Mouse (Mus musculus) lung, postnatal 0 days (tissue): ENCODE measurements at regions not wholly inside any gene's neighbourhood (a gene's known extent, or its start where the extent isn't known, plus 50 kb on each side); places are given as distances from the start of the nearest gene placed in this dataset.

Experiments used
- ATAC-seq: fragments of 200-750 bp; cut with Nextera tagmentation; 2 replicates; pipeline ENCODE4 v1.8.0; 2017; ENCODE audit warnings: moderate library complexity
- DNase-seq: peaks from one replicate; pipeline ENCODE4 v3.0.0-alpha.2; 2016; ENCODE audit warnings: low spot score
- H3K27ac ChIP-seq: fragments of 300-500 bp; sonication (generic); 2 replicates; pipeline ENCODE4 v1.5.1; 2014; ENCODE audit warnings: antibody characterized with exemption, mild to moderate bottlenecking, low read length, mixed read lengths
- H3K27me3 ChIP-seq: fragments of 300-500 bp; sonication (generic); replicated peaks from 2 replicates; pipeline ENCODE4 v1.6.1; 2014; ENCODE audit warnings: low read length, mixed read lengths; ENCODE audit not compliant: insufficient read depth
- H3K36me3 ChIP-seq: fragments of 300-500 bp; sonication (generic); 2 replicates; pipeline ENCODE4 v1.6.1; 2014; ENCODE audit warnings: low read length, mixed read lengths; ENCODE audit not compliant: insufficient read depth
- H3K4me1 ChIP-seq: fragments of 300-500 bp; sonication (generic); 2 replicates; pipeline ENCODE4 v1.6.1; 2014; ENCODE audit warnings: antibody characterized with exemption, low read depth, low read length, mixed read lengths; ENCODE audit not compliant: insufficient read depth
- H3K4me2 ChIP-seq: fragments of 300-500 bp; sonication (generic); replicated peaks from 2 replicates; pipeline ENCODE4 v1.6.1; 2014; ENCODE audit warnings: low read depth, mild to moderate bottlenecking, low read length, moderate library complexity, mixed read lengths
- H3K4me3 ChIP-seq: fragments of 300-500 bp; sonication (generic); 2 replicates; pipeline ENCODE4 v1.5.1; 2014; ENCODE audit warnings: low read depth, low read length
- H3K9ac ChIP-seq: fragments of 300-500 bp; sonication (generic); replicated peaks from 2 replicates; pipeline ENCODE4 v1.6.1; 2014; ENCODE audit warnings: low read depth, mild to moderate bottlenecking
- H3K9me3 ChIP-seq: fragments of 300-500 bp; sonication (generic); 2 replicates; pipeline ENCODE4 v1.6.1; 2016; ENCODE audit warnings: low read length, mixed read lengths
- CTCF ChIP-seq: IDR thresholded peaks from 2 replicates; pipeline ENCODE4 v1.5.1; 2016; ENCODE audit warnings: antibody characterized with exemption, mild to moderate bottlenecking
- EP300 ChIP-seq: IDR thresholded peaks from 2 replicates; pipeline ENCODE4 v1.6.1; 2016; ENCODE audit warnings: antibody characterized with exemption, mild to moderate bottlenecking, control low read depth
- WGBS: fragments of 180-500 bp; shearing (Covaris S2); extraction: QIAGEN DNeasy Blood & Tissue Kit; methylation state at CpG from one replicate; pipeline ENCODE4 v1.1.7; 2014; 5-methylcytosine and 5-hydroxymethylcytosine counted together

DNA sequence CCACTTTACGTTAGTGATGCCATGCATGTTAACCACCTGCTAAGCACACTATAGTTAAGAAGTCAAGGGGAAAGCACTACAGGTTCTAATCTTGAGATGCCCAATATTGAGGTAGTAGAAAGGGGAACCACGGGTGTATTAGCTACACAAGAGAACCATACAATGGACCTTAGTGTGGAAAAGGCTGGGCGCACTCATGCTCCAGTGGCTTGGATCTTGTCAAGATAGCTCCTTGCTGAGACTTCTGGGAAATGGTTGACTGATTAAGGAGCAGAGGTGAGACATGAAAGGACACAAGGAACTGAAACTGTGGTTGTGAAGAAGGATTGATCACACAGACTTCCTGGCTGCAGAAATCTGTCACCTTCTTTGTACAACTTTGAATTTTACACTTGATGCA, 2028.3 kb downstream of the 4930444P10Rik start:
- no peak for TF ChIP-seq EP300
- TF ChIP-seq CTCF, result no peak
- Histone ChIP-seq H3K4me1 (no peaks in the 10 kb centered on the region), H3K4me3 (no peak overlapping the region), H3K27me3 (no peaks in the 10 kb centered on the region), H3K9ac (no peak overlapping the region), H3K9me3 (no peaks in the 10 kb centered on the region), H3K27ac (no peak overlapping the region), H3K4me2 (no peak overlapping the region), H3K36me3 (no peaks in the 10 kb centered on the region)
- ATAC-seq, result no peak
- WGBS, result 92% methylated on average over 3 of the region's 3 CpGs
- DNase-seq, result no peak

GRCm38 (mm10) chr1:14036163-14036562, 2057.0 kb downstream of the 4930444P10Rik start:
- TF ChIP-seq CTCF, result no peak
- no peak for TF ChIP-seq EP300
- Histone ChIP-seq H3K27me3 (no peaks in the 10 kb centered on the region), H3K9ac (no peak overlapping the region), H3K4me3 (no peak overlapping the region), H3K27ac (no peak overlapping the region), H3K9me3 (no peaks in the 10 kb centered on the region), H3K4me2 (no peak overlapping the region), H3K4me1 (no peaks in the 10 kb centered on the region), H3K36me3 (no peaks in the 10 kb centered on the region)
- ATAC-seq (no peak), DNase-seq (no peak)
- WGBS, result 35% methylated on average over 2 of the region's 2 CpGs

- 66% methylated on average over 9 of the region's 9 CpGs for WGBS
- H3K27ac ChIP-seq, result no peak overlapping the region
- no peak overlapping the region for H3K9ac ChIP-seq
- TF ChIP-seq CTCF, result no peak
- no peak for TF ChIP-seq EP300
- no peak overlapping the region for H3K4me2 ChIP-seq
- DNase-seq (no peak), ATAC-seq (no peak)
- no peaks in the 10 kb centered on the region for H3K27me3 ChIP-seq
- H3K4me3 ChIP-seq, result no peak overlapping the region
- no peaks in the 10 kb centered on the region for H3K36me3 ChIP-seq
- H3K4me1 ChIP-seq, result no peaks in the 10 kb centered on the region
- no peaks in the 10 kb centered on the region for H3K9me3 ChIP-seq
These were observed 2081.6 kb downstream of the 4930444P10Rik start for GRCm38 (mm10) chr1:14011484-14011883.

- H3K9ac ChIP-seq, result no peak overlapping the region
- no peak overlapping the region for H3K4me3 ChIP-seq
- H3K36me3 ChIP-seq, result no peaks in the 10 kb centered on the region
- H3K4me2 ChIP-seq, result no peak overlapping the region
- no peak for TF ChIP-seq CTCF
- peak; percentile 53 for TF ChIP-seq EP300
- DNase-seq, result peak; percentile 64
- peak; percentile 66 for ATAC-seq
- H3K27me3 ChIP-seq, result no peaks in the 10 kb centered on the region
- WGBS, result 30% methylated on average over 3 of the region's 3 CpGs
- H3K9me3 ChIP-seq, result no peaks in the 10 kb centered on the region
- H3K27ac ChIP-seq, result no peak overlapping the region
- H3K4me1 ChIP-seq, result no peaks in the 10 kb centered on the region
These were observed 2082.3 kb downstream of the 4930444P10Rik start for GRCm38 (mm10) chr1:14010789-14011188.

- ATAC-seq, result no peak; the same call in 1 of the 2 replicates
- WGBS, result 63% methylated on average over 1 of the region's 1 CpGs
- Histone ChIP-seq H3K4me3 (no peak overlapping the region), H3K4me2 (no peak overlapping the region), H3K27me3 (no peaks in the 10 kb centered on the region), H3K9me3 (no peaks in the 10 kb centered on the region), H3K4me1 (no peaks in the 10 kb centered on the region), H3K27ac (no peak overlapping the region), H3K9ac (no peak overlapping the region), H3K36me3 (no peaks in the 10 kb centered on the region)
- no peak for TF ChIP-seq EP300
- TF ChIP-seq CTCF, result no peak
- peak; percentile 20 for DNase-seq
These were observed 2090.6 kb downstream of the 4930444P10Rik start for GRCm38 (mm10) chr1:14002550-14002949.

DNA sequence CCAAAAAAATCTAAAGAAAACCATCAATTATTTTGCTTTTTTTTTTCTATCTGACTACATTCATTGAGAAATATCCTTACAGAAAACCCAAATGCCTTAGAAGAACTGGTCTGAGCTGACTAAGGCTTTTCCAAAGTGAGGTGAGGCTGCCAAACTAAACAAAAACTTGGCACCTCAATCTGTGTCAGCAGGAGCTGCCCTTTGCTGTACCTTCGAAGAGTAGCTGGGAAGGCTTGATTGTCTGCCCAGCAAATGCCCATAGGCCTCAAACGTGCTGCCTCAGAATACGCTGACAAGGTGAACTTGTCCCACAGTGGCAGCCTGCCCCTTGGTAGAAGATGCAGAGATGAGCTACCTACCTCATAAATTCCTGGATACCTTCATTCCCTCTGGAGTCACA, 2091.7 kb downstream of the 4930444P10Rik start:
- H3K36me3 ChIP-seq, result no peaks in the 10 kb centered on the region
- no peaks in the 10 kb centered on the region for H3K27me3 ChIP-seq
- no peak overlapping the region for H3K27ac ChIP-seq
- DNase-seq, result peak; percentile 72
- H3K9me3 ChIP-seq, result no peaks in the 10 kb centered on the region
- no peak overlapping the region for H3K9ac ChIP-seq
- no peak overlapping the region for H3K4me3 ChIP-seq
- no peaks in the 10 kb centered on the region for H3K4me1 ChIP-seq
- ATAC-seq, result peak; percentile 73
- TF ChIP-seq CTCF (no peak), EP300 (no peak; the same call in 1 of the 2 replicates)
- no peak overlapping the region for H3K4me2 ChIP-seq
- WGBS, result 33% methylated on average over 3 of the region's 3 CpGs
